20 mouse cellular contexts compared by ENCODE assay signal in genomic region chr15:79706603-79707214, GRCm38 (mm10). TPM values are rescaled to one million over a fixed set of nuclear protein-coding genes. Genes with fewer than 3 reads are reported as not detected.
DNase-seq lines count a peak whose midpoint lies in the region; ATAC-seq lines count a peak whose summit lies in the region.
"Had no signal": no experiment of that assay in that cellular context is flagged by ENCODE, and none has a peak within 500 bp of the region (broad histone marks: within the 10 kb centered on the region; RNA-seq: fewer than 3 reads in every experiment).

No protein-coding gene starts in this region.

- no peak overlapping the region for H3K27ac ChIP-seq in forebrain, embryonic 14.5 days (ENCODE audit: low read depth, low read length)
- no peak overlapping the region for H3K27ac ChIP-seq in forebrain, embryonic 16.5 days (ENCODE audit: low read length)
- no peak overlapping the region for H3K27ac ChIP-seq in kidney, embryonic 14.5 days (ENCODE audit: low read depth, low read length)
- H3K27ac ChIP-seq: embryonic facial prominence, embryonic 13.5 days; forebrain, embryonic 13.5 days; heart, adult 2 months; hindbrain, embryonic 10.5 days; hindbrain, embryonic 14.5 days; intestine, embryonic 15.5 days had no signal

- WGBS in forebrain, embryonic 14.5 days: 81% methylated on average over 17 of the region's 17 CpGs
- 74% methylated on average over 17 of the region's 17 CpGs for WGBS in forebrain, embryonic 16.5 days
- WGBS in kidney, embryonic 14.5 days: 82% methylated on average over 17 of the region's 17 CpGs

- peak; percentile 45; the same call in 1 of the 2 replicates for ATAC-seq in cerebellum, adult (ENCODE audit: insufficient number of reproducible peaks, low FRiP score, low TSS enrichment)
- no peak for ATAC-seq in forebrain, embryonic 14.5 days
- no peak for ATAC-seq in forebrain, embryonic 16.5 days
- no peak for ATAC-seq in kidney, embryonic 14.5 days (ENCODE audit: low FRiP score, low TSS enrichment)
- ATAC-seq: CD4-positive, CD25-positive, alpha-beta regulatory T cell, adult 4 months; forebrain, embryonic 13.5 days; intestine, embryonic 15.5 days had no signal

- no peaks in the 10 kb centered on the region for H3K9me3 ChIP-seq in forebrain, embryonic 14.5 days (replicated peaks; ENCODE audit: control insufficient read depth, low read length)
- no peaks in the 10 kb centered on the region for H3K9me3 ChIP-seq in forebrain, embryonic 16.5 days (ENCODE audit: control insufficient read depth, low read length)
- H3K9me3 ChIP-seq in kidney, embryonic 14.5 days (ENCODE audit: control insufficient read depth, low read length): no peaks in the 10 kb centered on the region
- H3K9me3 ChIP-seq: embryonic facial prominence, embryonic 13.5 days; forebrain, embryonic 13.5 days; G1E; hindbrain, embryonic 10.5 days; intestine, embryonic 15.5 days had no signal

- no peaks in the 10 kb centered on the region for H3K4me1 ChIP-seq in forebrain, embryonic 14.5 days (ENCODE audit: control insufficient read depth, insufficient read depth, low read length)
- peaks cover 3% of the 10 kb centered on the region; the same call in 1 of the 2 replicates for H3K4me1 ChIP-seq in forebrain, embryonic 16.5 days (replicated peaks; ENCODE audit: control insufficient read depth, insufficient read depth, low read length)
- no peaks in the 10 kb centered on the region for H3K4me1 ChIP-seq in kidney, embryonic 14.5 days (ENCODE audit: control insufficient read depth, insufficient read depth, low read length)
- H3K4me1 ChIP-seq: embryonic facial prominence, embryonic 13.5 days; hindbrain, embryonic 10.5 days; intestine, embryonic 15.5 days had no signal

- H3K9ac ChIP-seq in forebrain, embryonic 14.5 days (ENCODE audit: low read length): no peak overlapping the region
- no peak overlapping the region for H3K9ac ChIP-seq in forebrain, embryonic 16.5 days (replicated peaks; ENCODE audit: low read depth, low read length)
- no peak overlapping the region for H3K9ac ChIP-seq in kidney, embryonic 14.5 days (ENCODE audit: low read depth, low read length)
- H3K9ac ChIP-seq: embryonic facial prominence, embryonic 13.5 days; forebrain, embryonic 13.5 days; hindbrain, embryonic 14.5 days; intestine, embryonic 15.5 days had no signal

- no peaks in the 10 kb centered on the region for H3K27me3 ChIP-seq in forebrain, embryonic 14.5 days (replicated peaks; ENCODE audit: control insufficient read depth, insufficient read depth, low read length)
- H3K27me3 ChIP-seq in forebrain, embryonic 16.5 days (replicated peaks; ENCODE audit: control insufficient read depth, insufficient read depth, low read length): no peaks in the 10 kb centered on the region
- H3K27me3 ChIP-seq in kidney, embryonic 14.5 days (ENCODE audit: control insufficient read depth, insufficient read depth, low read length): no peaks in the 10 kb centered on the region
- H3K27me3 ChIP-seq: embryonic facial prominence, embryonic 13.5 days; forebrain, embryonic 13.5 days; intestine, embryonic 15.5 days had no signal

- no peak overlapping the region for H3K4me3 ChIP-seq in forebrain, embryonic 14.5 days (ENCODE audit: low read depth, low read length)
- no peak overlapping the region for H3K4me3 ChIP-seq in forebrain, embryonic 16.5 days (replicated peaks; ENCODE audit: low read length)
- no peak overlapping the region for H3K4me3 ChIP-seq in kidney, embryonic 14.5 days (ENCODE audit: low read length)
- H3K4me3 ChIP-seq: embryonic facial prominence, embryonic 13.5 days; forebrain, embryonic 13.5 days; heart, adult 2 months; hindbrain, embryonic 10.5 days; intestine, embryonic 15.5 days had no signal

- H3K4me2 ChIP-seq in forebrain, embryonic 14.5 days (ENCODE audit: low read length): no peak overlapping the region
- no peak overlapping the region for H3K4me2 ChIP-seq in forebrain, embryonic 16.5 days (ENCODE audit: low read length)
- no peak overlapping the region for H3K4me2 ChIP-seq in kidney, embryonic 14.5 days (replicated peaks; ENCODE audit: low read depth, low read length)
- H3K4me2 ChIP-seq: embryonic facial prominence, embryonic 13.5 days; forebrain, embryonic 13.5 days; heart, embryonic 11.5 days; hindbrain, embryonic 14.5 days; intestine, embryonic 15.5 days had no signal

- DNase-seq in cerebellum, adult 9-11 months: no peak
- DNase-seq in forebrain, embryonic 14.5 days (ENCODE audit: low spot score): peak; percentile 13
- peak; percentile 22 for DNase-seq in kidney, adult 18-20 months
- peak; percentile 27 for DNase-seq in R1 (ENCODE audit: low read depth, low spot score)
- DNase-seq: adrenal gland, postnatal 10 days; B cell, adult 2 months; cerebellum, postnatal 14 days; gastrocnemius, postnatal 10 days; heart, adult 2 months had no signal

- H3K36me3 ChIP-seq in forebrain, embryonic 14.5 days (ENCODE audit: control insufficient read depth, insufficient read depth, low read length): peaks cover 44% of the 10 kb centered on the region
- peaks cover 7% of the 10 kb centered on the region for H3K36me3 ChIP-seq in forebrain, embryonic 16.5 days (ENCODE audit: control insufficient read depth, insufficient read depth)
- peaks cover 27% of the 10 kb centered on the region for H3K36me3 ChIP-seq in kidney, embryonic 14.5 days (ENCODE audit: control insufficient read depth, insufficient read depth, low read length)

RNA-seq across cellular contexts. Expression of gene Gtpbp1, which starts 16.1 kb away (rescaled TPM):
- polyA plus RNA-seq in forebrain, embryonic 14.5 days (2014; fragmentation: Nextera tagmentation; extraction: Ambion mirVana): 36.2 and 43.5 TPM in 2 replicates
- polyA plus RNA-seq in forebrain, embryonic 16.5 days (2015; fragmentation: Nextera tagmentation; extraction: Ambion mirVana): 55.7 and 56.5 TPM in 2 replicates
- 20.3 and 31.6 TPM in 2 replicates for polyA plus RNA-seq in kidney, embryonic 14.5 days (2014; fragmentation: Nextera tagmentation; extraction: Ambion mirVana)

RNA-seq across cellular contexts. Expression of gene Josd1, which starts 19.0 kb away (rescaled TPM):
- polyA plus RNA-seq in forebrain, embryonic 14.5 days (2014; fragmentation: Nextera tagmentation; extraction: Ambion mirVana): 14.7 and 15.2 TPM in 2 replicates
- 24.5 and 25.2 TPM in 2 replicates for polyA plus RNA-seq in forebrain, embryonic 16.5 days (2015; fragmentation: Nextera tagmentation; extraction: Ambion mirVana)
- polyA plus RNA-seq in kidney, embryonic 14.5 days (2014; fragmentation: Nextera tagmentation; extraction: Ambion mirVana): 11.9 and 13.0 TPM in 2 replicates

RNA-seq across cellular contexts. Expression of gene Sun2, which starts 35.6 kb away (rescaled TPM):
- 4.8 and 7.6 TPM in 2 replicates for polyA plus RNA-seq in forebrain, embryonic 14.5 days (2014; fragmentation: Nextera tagmentation; extraction: Ambion mirVana)
- 8.9 and 9.9 TPM in 2 replicates for polyA plus RNA-seq in forebrain, embryonic 16.5 days (2015; fragmentation: Nextera tagmentation; extraction: Ambion mirVana)
- polyA plus RNA-seq in kidney, embryonic 14.5 days (2014; fragmentation: Nextera tagmentation; extraction: Ambion mirVana): 5.1 and 6.9 TPM in 2 replicates

RNA-seq across cellular contexts. Expression of gene Tomm22, which starts 36.0 kb away (rescaled TPM):
- polyA plus RNA-seq in forebrain, embryonic 14.5 days (2014; fragmentation: Nextera tagmentation; extraction: Ambion mirVana): 299 and 300 TPM in 2 replicates
- polyA plus RNA-seq in forebrain, embryonic 16.5 days (2015; fragmentation: Nextera tagmentation; extraction: Ambion mirVana): 249 and 262 TPM in 2 replicates
- polyA plus RNA-seq in kidney, embryonic 14.5 days (2014; fragmentation: Nextera tagmentation; extraction: Ambion mirVana): 274 and 346 TPM in 2 replicates

RNA-seq across cellular contexts. Expression of gene Cby1, which starts 47.7 kb away (rescaled TPM):
- polyA plus RNA-seq in forebrain, embryonic 14.5 days (2014; fragmentation: Nextera tagmentation; extraction: Ambion mirVana): 111 and 118 TPM in 2 replicates
- 116 and 117 TPM in 2 replicates for polyA plus RNA-seq in forebrain, embryonic 16.5 days (2015; fragmentation: Nextera tagmentation; extraction: Ambion mirVana)
- 52.4 and 56.0 TPM in 2 replicates for polyA plus RNA-seq in kidney, embryonic 14.5 days (2014; fragmentation: Nextera tagmentation; extraction: Ambion mirVana)
